Mouse (Mus musculus) CD4-positive, CD25-positive, alpha-beta regulatory T cell, adult 2 months (primary cell): ENCODE data around the gene Dzank1.

ENCODE experiments used
- DNase-seq: peaks from one replicate; pipeline ENCODE4 v3.0.0-alpha.2; 2012; ENCODE audit warnings: low read depth, low spot score

Dzank1 gene

DNA sequence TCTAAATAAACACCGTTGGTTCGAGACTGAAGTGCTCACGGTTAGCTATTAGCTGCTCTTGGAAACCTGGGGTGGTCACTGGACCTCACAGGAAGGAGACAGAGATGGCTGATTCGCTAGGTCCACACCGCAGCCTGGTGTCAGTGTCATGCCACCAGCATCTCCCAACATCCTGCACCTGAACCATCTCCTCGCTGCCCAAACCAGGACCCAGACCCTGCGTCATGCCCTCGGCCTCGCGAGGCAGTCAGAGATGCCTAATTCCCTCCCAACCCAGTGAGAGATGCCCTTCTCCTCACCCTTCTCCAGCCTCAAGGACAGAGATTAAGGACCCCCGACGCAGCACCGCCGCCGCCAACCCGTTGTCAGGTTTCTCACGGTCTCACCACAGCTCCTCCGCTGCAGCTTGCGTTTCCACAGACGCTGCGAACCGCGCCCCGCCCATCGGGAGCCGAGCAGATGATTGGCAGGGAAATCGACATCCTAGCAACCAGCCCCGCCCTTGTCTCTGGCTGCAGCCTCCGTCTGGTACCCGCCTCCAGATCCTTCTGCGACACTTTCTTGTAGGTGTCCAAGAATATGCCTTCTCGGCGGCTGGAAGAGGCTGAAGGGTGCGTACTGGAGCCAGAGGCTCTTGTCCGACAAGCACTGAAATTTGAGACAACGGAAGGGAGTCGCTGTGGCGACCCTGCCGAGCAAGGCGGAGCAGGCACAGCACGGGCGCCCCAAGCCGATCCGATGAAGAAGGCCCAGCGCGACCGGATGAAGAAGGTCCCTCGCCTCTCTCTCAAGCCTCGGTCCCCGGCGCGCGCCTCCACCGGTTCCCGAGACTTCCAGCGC, at the start of gene Dzank1, which contains the start of gene Polr3f:
Gene Dzank1, minus strand, starts transcription at position 434 of the 840 bp plus-strand sequence.
Gene Polr3f, plus strand, starts transcription at position 738 of the 840 bp plus-strand sequence.
- DNase-seq = peak; percentile 98

DNA sequence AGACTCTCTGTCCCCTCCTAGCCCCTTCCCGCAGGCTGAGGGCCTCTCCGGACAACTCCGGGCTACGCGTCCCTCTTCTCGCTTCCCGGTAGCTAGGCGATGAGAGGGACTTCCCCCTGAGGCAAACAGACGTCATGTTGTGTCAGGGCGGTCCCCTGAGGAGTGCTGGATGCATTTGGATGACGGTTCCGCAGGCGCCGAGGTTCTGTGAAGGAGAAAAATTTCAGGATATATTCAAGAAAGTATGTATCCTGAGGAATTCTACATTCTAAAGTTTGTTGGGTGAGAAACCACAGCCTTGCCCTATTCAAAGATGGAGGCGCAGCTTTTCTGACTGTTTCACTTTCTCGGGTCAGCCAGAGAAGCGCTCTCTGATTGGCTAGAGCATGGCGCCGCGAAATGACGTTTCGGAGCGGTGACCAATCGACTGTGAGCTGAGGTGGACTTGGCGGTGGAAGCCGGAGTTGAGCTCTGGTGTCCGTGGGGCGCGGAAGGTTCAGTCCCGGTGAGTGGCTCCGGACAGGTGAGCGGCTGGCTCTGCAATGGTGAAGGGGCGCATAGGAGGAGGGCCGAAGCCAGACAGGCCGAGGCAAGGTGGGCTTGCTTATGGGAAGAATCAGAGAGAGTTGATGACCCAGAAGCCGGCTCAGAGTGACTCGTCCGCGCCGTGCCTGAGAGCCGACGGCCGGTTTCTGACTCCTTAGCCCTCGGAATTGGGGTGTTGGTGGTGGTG, 28.8 kb upstream of the Dzank1 start, which contains the start of gene Sec23b:
Gene Sec23b, plus strand, starts transcription at position 410 of the 733 bp plus-strand sequence.
- DNase-seq = peak; percentile 97

DNA sequence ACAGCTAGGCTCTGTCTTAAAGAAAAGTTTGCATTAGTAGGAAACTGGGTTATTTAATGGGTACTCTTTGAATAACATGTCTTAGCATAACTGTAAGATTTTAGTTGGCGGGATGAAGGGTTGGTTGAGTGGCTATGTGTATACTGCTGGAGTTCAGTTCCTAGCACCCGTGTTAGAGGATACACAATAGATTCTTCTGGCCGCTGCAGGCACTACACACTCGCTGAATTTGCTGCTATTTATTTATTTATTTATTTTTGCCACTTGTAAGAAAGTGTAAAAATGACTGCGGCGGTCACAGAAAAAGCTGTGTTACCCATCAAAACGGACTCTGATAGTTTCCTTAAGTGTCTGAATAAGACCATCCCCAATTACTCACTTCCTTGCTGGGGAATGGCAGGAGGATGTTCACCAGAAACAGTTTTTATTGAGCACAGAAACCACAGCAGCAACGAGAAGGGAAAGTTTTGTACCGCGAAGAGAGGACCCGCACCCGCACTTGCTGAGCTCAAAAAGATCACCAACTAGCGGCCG, 28.1 kb upstream of the Dzank1 start:
- no peak for DNase-seq

DNA sequence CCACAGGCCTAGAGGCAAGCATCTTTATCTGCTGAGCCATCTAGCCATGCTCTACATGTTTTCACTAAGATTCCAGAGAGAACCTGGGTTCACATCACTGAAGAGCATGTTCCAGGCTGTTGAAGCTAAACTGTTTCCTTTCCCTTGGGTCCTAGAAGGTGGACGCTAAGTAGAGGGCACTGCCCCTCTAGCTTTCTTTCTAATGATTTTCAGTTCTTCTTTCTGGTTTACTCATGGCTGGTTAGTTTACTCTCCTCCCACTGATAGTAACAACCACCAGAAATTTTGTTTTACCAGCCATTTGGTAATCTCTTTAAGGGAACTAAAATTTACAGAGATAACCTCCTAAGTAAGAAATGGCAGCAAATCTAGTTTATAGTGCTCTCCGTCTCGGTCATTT, 26.7 kb upstream of the Dzank1 start:
- no peak for DNase-seq

DNA sequence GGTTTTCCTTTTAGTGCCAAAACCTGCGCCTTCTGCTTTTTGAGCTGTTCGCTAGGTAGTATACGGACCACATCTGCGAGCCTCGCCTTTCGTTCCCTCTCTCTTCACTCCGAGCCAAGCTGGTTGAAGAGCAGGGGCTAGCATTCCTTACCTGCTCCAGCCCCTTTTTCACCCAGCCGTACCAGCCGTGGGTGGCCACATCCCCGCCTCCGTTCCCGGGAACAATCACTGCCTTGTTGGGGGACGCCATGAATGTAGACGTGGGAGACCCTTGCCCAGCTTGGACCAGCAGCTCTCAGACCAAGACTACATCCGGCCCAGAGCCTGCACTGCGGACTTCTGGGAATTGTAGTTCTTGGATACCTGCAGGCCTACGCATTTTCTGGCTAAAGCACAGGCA, 23.3 kb upstream of the Dzank1 start, which contains the start of gene Rbbp9:
Gene Rbbp9, minus strand, starts transcription at position 341 of the 400 bp plus-strand sequence.
- DNase-seq = peak; percentile 71

DNA sequence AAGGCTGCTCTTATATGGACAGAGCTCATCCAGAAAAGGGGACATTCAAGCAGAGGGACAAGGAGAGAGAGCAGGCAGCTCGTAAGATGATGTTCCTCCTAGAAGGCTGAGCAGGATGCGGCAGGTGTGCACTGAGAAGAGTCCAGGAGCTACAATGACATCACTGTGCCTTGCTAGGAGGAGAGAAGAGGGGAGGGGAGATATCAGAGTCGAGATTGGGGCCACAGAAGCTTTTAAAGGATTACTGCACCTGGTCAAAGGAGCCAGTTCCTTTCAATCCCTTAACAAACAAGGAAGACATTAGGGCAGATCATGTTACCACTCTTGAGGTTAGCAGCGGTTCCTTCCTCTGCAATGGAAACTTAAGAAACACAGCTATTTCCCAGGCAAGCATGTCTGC, 20.3 kb upstream of the Dzank1 start:
- no peak for DNase-seq

DNA sequence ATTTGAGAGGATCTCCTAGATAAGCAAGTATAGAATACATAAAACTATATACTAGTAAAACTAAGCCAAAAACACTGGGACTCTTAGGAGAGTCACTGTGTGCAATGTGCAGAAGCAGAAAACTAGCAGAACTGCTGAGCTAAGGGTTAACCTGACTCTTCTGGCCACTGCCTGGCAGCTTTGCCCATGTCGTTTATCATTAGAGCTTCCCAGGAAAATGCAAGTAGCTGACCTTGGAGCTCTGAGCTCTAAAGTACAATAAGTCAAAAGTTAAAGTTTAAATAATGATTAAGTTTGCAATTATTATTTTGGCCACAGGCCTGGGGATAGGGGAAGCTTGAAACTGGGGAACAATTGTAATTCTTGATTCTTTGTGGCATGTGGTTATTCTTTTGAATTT, 18.3 kb upstream of the Dzank1 start:
- DNase-seq = no peak

DNA sequence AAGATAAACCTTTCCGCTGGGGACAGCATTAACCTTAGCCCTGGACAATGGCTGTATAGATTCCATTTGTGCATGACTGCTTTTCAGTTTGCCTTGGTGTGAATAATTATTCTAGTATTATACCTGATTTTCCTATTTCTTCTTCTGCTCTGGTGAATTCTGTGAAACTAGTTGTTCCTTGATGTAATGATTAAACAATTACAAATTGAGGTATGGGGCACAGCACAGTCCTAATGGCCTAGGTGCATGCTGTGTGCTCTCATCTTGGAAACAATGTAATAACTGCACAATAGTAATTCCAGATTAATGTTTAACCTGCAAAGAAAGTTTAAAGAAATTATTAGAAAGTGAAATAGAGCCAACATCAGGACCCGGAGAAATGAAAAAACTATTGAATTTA, 17.8 kb upstream of the Dzank1 start:
- no peak for DNase-seq

DNA sequence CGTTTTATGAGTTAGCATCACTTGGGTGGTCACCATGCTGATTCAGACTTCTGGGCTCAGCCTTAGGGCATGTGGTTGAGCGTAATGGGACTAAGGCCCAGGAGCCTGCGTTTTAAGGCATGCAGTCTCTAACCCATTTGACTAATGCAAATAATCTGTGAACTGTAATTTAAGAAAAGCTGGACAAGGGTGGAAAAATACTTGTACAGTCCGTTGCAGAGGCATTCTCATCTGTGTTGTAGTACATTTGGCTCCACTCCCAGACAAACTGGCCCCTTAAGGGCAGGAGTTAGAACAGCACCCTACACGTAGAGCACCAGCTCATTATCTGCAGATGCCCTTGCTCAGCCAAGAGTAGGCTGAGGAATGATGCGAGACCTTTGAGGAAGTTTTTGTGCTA, 17.4 kb upstream of the Dzank1 start:
- DNase-seq = no peak

DNA sequence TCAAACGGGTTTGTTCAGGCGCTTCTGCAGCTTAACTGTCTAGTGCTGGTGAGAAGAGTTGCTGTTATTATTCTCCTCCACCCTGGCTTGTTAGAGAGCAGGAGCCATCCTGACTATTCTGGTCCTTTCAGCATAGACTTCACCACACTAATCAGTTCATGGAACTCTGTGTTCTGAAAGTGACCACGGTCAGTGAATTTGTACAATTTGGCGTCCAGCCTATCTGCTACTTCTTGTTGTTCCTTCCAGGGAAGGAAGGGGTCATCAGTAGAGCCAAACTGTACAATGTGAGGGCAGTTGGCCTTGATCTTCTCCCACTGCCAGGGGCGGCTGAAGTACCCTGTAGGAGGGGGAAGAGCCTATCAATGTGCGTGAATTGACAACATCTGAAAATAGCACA, 16.5 kb upstream of the Dzank1 start:
- no peak for DNase-seq

DNA sequence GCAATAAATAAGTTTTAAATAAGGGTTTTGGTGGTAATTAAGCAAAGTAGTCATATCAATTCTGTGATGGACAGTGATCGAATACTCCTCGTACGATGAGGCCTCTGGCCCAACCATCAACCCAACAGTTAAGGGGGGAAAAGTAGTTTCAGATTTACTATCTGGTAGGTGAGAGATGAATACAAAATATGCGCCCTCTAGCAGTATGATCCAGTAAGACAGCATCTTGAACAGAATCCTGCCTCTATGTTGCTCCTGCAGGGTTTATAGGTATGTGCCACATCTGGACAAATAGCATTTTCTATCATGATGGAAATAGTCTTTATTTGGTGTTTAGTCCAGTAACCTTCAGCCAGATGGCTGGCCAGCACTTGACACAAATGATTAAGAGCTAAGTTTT, 14.0 kb upstream of the Dzank1 start:
- peak; percentile 32 for DNase-seq

DNA sequence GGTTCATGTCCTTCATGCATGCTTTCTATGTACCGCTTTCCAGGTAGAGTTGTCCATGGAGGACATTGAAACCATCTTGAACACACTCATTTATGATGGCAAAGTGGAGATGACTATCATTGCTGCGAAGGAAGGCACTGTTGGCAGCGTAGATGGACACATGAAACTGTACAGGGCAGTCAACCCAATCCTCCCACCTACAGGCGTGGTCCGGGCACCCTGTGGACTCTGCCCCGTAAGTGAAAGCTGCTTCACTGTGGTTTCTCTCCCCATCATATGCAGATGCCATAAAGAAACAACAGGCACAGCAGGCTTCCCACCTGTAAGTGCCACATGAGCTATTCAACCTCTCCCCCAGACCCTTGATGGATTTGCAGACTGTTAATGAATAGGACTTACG, 9.9 kb upstream of the Dzank1 start:
- DNase-seq = no peak

DNA sequence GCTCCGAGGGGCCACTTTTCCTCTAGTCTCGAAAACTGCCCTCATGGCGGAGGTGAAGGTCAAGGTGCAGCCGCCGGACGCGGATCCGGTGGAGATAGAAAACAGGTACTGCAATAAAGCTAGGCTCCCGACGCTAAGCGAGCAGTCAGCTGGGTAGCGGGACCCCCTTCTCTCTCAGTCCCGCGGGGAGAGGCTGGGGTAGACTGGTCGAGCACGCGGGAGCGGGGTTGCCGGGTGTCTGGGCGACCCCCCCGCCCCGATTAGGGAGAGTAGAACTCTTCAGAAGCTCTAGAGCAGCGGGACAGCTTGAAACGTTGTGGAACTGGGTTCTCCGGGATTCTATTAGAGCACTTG, 584 bp upstream of the Dzank1 start:
- DNase-seq = no peak

DNA sequence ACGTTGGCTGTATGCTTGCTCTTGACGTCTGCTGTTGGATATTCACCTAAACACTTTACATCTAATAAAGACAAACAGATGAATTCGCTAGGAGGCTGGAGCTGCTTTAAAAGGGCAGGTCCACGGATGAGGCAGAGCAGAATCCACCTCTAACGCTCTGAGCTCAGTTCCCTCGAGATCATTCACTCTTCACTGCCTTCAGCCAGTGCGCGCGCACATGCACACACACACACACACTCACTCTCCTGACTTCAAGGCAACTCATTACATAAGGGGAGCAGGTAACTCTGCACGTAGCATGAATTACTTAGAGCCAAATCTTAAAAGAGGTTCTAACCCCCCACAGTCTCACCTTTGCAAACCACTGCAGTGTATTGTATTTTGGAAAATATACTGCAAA, 1.4 kb downstream of the Dzank1 start:
- no peak for DNase-seq

DNA sequence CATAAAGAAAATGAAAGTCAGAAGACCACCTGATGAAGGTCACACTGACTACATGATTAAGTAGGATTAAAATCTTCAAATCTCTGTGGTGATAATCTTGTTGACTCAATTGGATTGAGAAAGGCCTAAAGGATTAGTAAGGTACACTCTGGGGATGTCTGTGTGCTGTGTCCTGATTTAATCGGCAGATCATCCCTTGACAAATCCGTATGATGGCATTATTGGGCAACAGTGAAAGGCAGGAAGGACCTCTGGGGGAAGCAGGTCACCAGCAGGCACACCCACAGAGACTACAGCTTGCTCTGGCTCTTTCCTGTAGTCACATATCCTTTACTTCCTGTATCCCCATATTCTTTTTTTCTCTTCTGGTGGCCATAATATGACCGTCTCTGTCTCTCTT, 7.4 kb downstream of the Dzank1 start:
- no peak for DNase-seq

DNA sequence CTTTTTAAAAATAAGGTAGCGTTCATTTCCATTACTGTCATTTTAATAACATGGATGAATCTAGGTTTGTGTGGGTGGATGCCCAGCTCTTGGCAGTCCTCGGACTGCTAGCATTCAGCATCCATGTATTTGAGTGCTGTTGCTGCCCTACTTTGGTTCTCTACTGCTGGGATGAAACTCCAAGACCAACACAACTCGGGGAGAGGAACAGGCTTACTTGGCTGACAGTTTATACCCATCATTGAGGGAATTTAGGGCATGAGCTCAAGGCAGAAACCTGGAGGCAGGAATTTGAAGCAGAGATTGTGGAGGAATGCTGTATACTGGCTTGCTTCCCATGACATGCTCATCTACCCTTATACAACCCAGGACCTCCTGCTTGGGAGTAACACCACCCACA, 12.6 kb downstream of the Dzank1 start:
- DNase-seq = no peak

DNA sequence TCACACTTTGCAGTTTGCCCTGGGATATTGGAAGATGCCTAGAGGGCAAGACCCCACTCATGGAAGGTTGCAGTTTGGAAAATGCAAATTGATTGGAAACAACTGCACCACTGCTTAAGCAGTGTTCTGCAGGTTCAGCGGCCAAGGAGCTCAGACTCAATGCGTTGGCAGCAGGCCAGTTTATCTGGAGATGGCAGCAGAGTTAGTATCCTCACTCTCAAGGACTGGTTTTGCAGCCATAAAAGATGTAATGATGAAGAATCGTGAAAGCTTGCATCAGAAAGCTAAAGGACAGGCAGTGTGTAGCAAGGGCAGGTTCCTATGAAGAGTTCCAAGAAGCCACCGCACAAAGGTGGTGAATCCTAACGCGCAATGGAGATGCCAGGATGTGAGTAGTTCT, 25.1 kb downstream of the Dzank1 start:
- DNase-seq = no peak

DNA sequence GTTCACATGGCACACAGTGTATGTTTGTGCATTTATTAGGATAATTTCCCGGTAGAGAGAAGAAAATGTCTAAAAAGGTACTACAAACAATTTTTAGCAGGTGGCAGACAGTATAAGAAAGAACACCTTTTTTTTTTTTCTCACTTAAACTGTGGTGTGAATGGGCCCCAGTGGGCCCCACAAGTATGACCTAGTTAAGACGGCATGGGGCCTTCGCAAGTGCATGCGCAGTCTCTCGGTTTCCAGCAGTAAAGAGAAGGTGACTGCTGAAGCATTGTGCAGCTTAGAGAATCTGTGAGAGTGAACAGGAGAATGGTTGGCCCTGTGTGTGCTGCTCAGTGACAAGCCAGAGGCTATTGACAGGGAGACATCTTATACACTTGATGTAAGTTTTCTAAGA, 37.9 kb downstream of the Dzank1 start:
- DNase-seq = no peak

DNA sequence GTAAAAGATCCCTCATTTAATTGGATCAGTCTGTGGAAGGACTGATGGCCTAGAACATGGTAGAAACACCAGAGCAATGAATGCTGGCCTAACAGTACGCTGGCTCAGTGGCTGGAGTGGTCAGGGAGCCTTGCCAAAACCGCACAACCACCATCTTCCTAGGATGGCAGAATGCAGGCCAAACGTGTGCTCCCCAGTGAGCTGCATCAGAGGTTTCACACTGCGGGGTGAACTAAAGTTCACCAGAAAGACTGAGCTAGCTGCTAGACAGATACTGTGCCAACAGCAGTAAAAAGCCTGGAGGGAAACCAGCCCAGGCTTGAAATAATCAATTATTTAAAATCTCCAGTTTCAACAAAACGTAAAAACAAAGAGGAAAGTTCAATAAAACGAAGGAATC, 39.7 kb downstream of the Dzank1 start:
- DNase-seq = no peak

DNA sequence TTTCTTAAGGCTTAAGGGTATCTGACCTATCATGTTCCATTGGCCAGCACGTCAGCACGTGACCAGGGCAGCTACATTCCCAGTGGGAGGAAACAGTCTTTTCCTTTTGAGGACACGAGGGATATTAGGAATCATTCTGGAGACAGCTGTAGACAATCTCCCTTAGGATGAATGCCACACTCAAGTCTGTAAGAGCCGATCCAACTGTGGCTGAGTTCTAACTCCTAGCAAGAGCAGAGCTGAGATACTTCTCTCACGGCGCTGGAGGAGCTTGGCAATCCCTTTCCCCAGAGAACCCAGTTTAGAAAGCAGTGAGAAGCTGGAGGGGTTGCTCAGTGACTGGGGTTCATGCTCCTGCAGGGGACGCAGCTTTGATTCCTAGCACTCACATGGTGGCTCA, 41.8 kb downstream of the Dzank1 start:
- DNase-seq = no peak

DNA sequence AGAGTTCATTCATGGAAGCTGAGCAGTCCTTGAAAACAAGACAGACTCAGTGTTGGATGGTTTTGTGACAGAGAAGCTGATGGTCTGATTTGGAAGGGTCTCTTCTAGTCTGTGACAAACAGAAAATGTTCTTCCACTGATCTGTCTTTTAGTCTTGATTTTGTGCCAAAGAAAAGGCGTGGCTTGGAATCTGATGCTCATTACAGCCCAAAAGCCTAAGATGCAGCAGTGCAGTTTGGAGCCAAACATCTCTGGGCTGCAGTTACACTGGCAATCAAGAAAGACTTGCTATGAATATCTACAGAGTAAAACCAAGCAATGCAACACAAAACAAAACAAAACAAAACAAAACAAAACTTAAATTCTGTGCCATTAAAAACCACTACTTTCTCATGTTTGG, 43.1 kb downstream of the Dzank1 start:
- no peak for DNase-seq

DNA sequence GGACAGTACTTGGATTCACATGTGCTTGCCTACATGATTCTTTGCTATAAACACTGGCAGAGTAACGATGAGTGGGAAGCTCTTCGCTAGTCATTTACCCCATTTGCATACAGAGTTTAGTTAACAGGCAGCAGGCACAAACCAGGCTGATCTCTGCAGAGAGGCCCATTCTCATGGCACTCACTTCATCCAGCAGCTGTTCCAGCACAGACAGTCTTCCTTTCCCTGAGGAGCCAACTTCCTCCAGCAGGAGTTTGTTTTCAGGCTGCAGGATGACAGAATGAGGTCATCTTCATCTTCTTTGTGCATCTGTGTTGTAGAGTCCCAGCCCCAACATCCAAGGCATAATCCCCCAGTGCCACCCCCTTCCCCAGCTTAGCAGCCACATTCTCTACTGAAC, 47.8 kb downstream of the Dzank1 start:
- DNase-seq = no peak

DNA sequence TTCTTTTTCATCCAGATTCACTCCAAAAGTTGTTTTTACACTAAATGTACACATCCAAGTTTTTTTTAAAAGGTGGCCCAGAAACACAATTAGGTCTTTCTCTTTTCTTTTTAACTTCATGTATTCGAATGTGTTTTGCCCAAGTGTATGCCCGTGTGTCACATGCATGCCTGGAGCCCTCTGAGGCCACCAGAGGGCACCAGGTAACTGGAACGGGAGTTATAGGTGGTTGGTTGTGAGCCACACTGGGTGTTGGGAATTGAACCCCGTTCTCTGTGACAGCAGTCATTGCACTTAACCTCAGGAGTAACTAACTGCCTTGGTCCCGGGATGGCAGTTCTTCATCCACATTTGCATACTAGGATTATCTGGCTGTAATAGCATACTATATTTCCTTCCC, 60.0 kb downstream of the Dzank1 start:
- DNase-seq = peak; percentile 23
